Mouse (Mus musculus) heart, embryonic 15.5 days (tissue): ENCODE measurements around the gene Olfr70. TPM values are rescaled to one million over a fixed set of nuclear protein-coding genes. Genes with fewer than 3 reads are reported as not detected.

Experiments used
- ATAC-seq: fragments of 200-750 bp; cut with Nextera tagmentation; replicated peaks from 2 replicates; pipeline ENCODE4 v1.8.0; 2017; ENCODE audit warnings: low read depth, moderate TSS enrichment; ENCODE audit not compliant: insufficient number of reproducible peaks, insufficient read depth, low FRiP score
- H3K27ac ChIP-seq: fragments of 300-500 bp; sonication (generic); 2 replicates; pipeline ENCODE4 v1.5.1; 2015; ENCODE audit warnings: mild to moderate bottlenecking, inconsistent platforms
- H3K27me3 ChIP-seq: fragments of 300-500 bp; sonication (generic); 2 replicates; pipeline ENCODE4 v1.6.1; 2015; ENCODE audit warnings: inconsistent platforms
- H3K36me3 ChIP-seq: fragments of 300-500 bp; sonication (generic); 2 replicates; pipeline ENCODE4 v1.6.1; 2015; ENCODE audit warnings: mild to moderate bottlenecking, inconsistent platforms
- H3K4me1 ChIP-seq: fragments of 300-500 bp; sonication (generic); replicated peaks from 2 replicates; pipeline ENCODE4 v1.6.1; 2015; ENCODE audit warnings: inconsistent platforms
- H3K4me2 ChIP-seq: fragments of 300-500 bp; sonication (generic); 2 replicates; pipeline ENCODE4 v1.6.1; 2015; ENCODE audit warnings: inconsistent platforms, mild to moderate bottlenecking, moderate library complexity
- H3K4me3 ChIP-seq: fragments of 300-500 bp; sonication (generic); 2 replicates; pipeline ENCODE4 v1.5.1; 2015; ENCODE audit warnings: mild to moderate bottlenecking, inconsistent platforms
- H3K9ac ChIP-seq: fragments of 300-500 bp; sonication (generic); 2 replicates; pipeline ENCODE4 v1.6.1; 2015; ENCODE audit warnings: mild to moderate bottlenecking, inconsistent platforms
- H3K9me3 ChIP-seq: fragments of 300-500 bp; sonication (generic); replicated peaks from 2 replicates; pipeline ENCODE4 v1.6.1; 2016; ENCODE audit warnings: inconsistent platforms
- whole genome bisulfite sequencing: fragments of 180-500 bp; shearing (Covaris S2); methylation state at CpG from one replicate; pipeline ENCODE4 v1.1.7; 2015; ENCODE audit warnings: mixed read lengths; 5-methylcytosine and 5-hydroxymethylcytosine counted together
- polyA plus RNA-seq: library from polyadenylated mRNA; unstranded; fragments of >200 nt; fragmentation: Nextera tagmentation; extraction: Ambion mirVana; gene quantifications from 2 replicates; pipeline ENCODE4 v1.2.1, GENCODE M21; 2015

Olfr70 gene
- polyA plus RNA-seq, 1 experiment from 2014 or later: not detected

DNA sequence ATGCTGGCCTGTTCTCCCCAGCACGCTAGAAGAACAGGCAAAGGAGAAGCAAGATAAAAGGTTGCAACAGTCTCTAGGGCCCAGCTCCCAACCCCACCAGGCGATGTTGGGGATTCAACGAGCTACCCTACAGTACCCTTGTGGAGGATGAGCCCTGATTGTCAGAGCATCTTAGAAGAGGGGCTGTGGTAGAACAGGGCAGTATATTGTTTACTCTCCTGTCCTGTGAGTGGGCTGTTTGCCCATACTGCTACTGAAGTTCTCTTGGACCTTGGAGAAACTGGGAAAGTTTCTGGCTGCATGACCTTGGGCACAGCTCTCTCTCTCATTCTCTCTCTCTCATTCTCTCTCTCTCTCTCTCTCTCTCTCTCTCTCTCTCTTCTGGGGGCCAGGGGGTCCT lies 28.5 kb upstream of the Olfr70 start:
- no peak overlapping the region for H3K9ac ChIP-seq
- H3K4me2 ChIP-seq: peak overlapping the region; percentile 41
- H3K27ac ChIP-seq: peak overlapping the region; percentile 84
- no peak for ATAC-seq
- H3K27me3 ChIP-seq: no peaks in the 10 kb centered on the region
- H3K36me3 ChIP-seq: no peaks in the 10 kb centered on the region
- WGBS: 21% methylated on average over 3 of the region's 3 CpGs
- H3K4me3 ChIP-seq: no peak overlapping the region
- peaks cover 57% of the 10 kb centered on the region for H3K4me1 ChIP-seq
- H3K9me3 ChIP-seq: no peaks in the 10 kb centered on the region

DNA sequence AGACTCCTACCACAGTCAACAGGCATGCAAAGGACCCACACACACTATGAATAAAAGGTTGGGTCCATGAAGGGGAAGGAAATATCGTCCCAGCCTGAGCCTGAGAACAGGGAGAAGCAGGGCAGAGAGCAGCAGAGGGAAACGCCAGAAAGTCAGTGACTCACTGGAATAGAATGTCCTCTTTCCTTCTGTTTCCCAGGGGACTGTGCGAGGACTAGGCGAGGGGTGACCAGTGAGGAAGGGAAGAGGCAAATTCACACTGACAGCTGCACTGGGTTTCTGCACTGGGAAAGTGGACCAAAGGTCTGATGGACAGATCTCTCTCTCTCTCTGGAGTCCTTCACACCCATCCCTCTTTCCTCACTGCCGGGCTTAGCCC lies 28.0 kb upstream of the Olfr70 start:
- Histone ChIP-seq H3K9me3 (no peaks in the 10 kb centered on the region), H3K4me3 (no peak overlapping the region), H3K4me1 (peaks cover 55% of the 10 kb centered on the region), H3K27me3 (no peaks in the 10 kb centered on the region), H3K9ac (no peak overlapping the region), H3K36me3 (no peaks in the 10 kb centered on the region), H3K27ac (peak overlapping the region; percentile 84), H3K4me2 (peak overlapping the region; percentile 41)
- ATAC-seq: peak; percentile 76
- WGBS: 19% methylated on average over 5 of the region's 5 CpGs

DNA sequence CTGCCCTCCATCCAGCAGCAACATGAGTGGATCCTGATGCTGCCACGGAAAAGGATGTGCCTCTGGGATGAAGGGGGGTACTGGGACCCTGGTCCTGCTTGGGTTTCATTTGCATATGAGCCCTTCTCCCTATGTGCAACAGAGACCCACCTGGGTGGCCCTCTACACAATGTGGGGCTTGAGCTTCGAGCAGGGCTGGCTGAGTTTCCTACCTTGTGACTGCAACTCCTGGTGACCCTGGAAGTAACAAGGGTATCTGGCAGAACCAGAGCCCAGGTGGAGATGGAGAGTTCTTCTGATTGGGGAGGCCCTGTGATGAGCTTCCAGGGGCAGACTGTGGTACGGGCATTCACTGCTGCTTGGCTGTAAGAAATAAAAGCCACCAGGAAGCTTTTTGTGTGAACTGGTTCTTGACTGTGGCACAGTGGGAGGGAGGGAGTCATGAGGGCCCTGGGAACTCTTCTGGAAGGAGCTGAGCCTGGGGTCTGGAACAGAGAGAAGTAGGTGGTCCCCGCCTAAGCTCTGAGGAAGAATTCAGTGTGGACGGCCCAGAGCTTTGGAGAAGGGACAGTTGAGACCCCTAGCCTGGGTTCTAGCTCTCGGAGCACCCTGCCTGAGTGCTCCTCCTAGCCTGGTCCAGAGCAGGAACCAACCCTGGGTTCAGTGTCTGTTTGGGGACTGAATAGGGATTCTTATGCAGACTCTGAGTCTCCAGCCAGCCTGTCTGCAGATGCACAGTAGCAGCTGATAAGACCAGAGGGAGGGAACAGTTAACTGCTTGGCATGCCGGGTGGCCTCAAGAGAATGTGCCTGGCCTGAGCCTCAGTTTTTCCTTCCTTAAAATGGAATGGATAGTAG lies 27.3 kb upstream of the Olfr70 start:
- peak overlapping the region; percentile 41; the same call in 1 of the 2 replicates for H3K4me2 ChIP-seq
- WGBS: 52% methylated on average over 7 of the region's 7 CpGs
- ATAC-seq: peak; percentile 25; the same call in 1 of the 2 replicates
- no peak overlapping the region for H3K9ac ChIP-seq
- H3K4me1 ChIP-seq: peaks cover 50% of the 10 kb centered on the region
- H3K27ac ChIP-seq: peak overlapping the region; percentile 84
- H3K4me3 ChIP-seq: no peak overlapping the region
- no peaks in the 10 kb centered on the region for H3K27me3 ChIP-seq
- no peaks in the 10 kb centered on the region for H3K9me3 ChIP-seq
- H3K36me3 ChIP-seq: no peaks in the 10 kb centered on the region

DNA sequence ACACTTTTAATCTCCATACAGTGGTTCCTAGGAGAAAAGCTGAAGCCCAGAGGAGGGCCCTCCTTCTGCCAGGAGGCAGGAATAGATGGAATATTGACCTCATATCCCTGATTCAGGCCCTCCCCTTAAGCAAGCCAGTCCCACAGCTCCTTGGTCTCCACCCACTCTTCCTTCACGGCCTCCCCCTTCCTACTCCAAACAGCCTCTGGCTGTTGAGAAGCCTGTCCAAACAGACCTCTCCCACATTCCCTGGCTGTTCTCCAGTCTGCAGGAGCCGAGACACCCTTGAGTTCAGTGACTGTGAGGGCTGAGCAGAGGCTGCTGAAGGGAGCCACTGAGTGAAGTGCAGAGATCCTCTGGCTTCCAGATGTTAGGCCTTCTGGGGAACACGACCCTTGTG lies 26.4 kb upstream of the Olfr70 start, which contains the start of gene Hrct1:
Gene Hrct1 (plus strand): TSS at position 194 of the 400 bp plus-strand sequence.
- Histone ChIP-seq H3K4me2 (no peak within 1 kb of the TSS), H3K4me3 (no peak within 1 kb of the TSS), H3K27ac (peak within 1 kb of the TSS; percentile 84), H3K27me3 (no peaks in the 10 kb centered on the region), H3K36me3 (no peaks in the 10 kb centered on the region), H3K9ac (no peak within 1 kb of the TSS), H3K9me3 (no peaks in the 10 kb centered on the region), H3K4me1 (peaks cover 48% of the 10 kb centered on the region)
- WGBS: 31% methylated on average over 3 of the region's 3 CpGs
- ATAC-seq: peak; percentile 77

DNA sequence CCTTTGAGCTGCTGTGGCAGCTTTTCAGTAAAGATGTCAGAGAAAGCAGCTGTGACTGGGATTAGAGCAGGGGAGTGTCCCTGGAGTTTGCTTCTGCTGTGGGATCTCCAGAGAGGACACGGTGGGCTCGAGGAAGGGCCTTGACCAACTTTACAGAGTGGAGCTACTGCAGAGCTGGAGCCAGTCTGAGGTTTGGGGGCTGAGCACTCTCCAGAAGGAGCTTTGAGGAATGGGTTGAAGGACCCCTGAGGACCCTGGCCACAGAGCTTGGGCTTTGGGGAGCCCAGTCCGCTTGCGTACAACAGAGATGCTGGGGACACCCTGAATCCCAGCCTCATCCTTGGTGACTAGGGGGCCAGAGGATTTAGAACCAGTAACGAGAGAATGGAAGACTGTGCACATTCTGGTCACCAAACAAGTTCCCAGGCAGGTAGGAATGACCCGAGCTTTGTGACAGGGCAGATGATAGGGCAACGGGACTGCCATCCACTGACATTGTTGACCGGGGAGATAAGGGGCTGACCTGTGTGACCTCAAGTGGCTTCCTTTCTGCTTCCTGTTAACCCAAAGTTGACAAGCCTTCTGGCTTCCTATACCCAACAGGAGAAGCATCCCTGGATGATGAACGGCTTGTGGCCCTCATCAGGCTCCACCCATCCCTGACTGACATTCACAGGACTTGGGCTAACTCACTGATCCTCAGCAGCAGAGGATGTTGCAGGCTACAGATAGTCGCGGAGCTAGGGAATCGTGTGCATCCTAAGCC lies 25.8 kb upstream of the Olfr70 start:
- Histone ChIP-seq H3K27me3 (no peaks in the 10 kb centered on the region), H3K27ac (peak overlapping the region; percentile 38; the same call in 1 of the 2 replicates), H3K9ac (no peak overlapping the region), H3K36me3 (no peaks in the 10 kb centered on the region), H3K4me3 (no peak overlapping the region), H3K4me2 (no peak overlapping the region), H3K9me3 (no peaks in the 10 kb centered on the region), H3K4me1 (peaks cover 48% of the 10 kb centered on the region)
- 49% methylated on average over 12 of the region's 12 CpGs for WGBS
- ATAC-seq: no peak

DNA sequence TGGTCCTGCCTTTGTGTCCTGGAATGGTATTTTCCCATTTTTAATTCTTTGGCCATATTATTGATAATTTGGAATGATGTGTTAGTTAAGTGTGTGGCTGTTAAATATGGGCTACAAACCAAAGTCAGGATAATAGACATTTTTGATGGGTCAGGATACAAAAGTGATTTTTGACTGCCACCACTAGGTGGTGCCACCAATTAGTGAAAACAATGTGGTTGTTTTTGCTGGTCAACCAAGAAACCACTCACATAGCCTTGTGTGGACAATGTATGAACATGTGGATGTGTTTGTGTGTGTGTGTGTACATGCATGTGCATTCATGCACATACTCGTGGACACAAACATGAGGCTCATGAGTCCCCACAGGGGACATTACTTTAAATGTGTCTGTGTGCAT lies 24.2 kb upstream of the Olfr70 start:
- ATAC-seq: no peak
- no peaks in the 10 kb centered on the region for H3K27me3 ChIP-seq
- no peak overlapping the region for H3K4me3 ChIP-seq
- H3K9me3 ChIP-seq: no peaks in the 10 kb centered on the region
- no peak overlapping the region for H3K9ac ChIP-seq
- H3K27ac ChIP-seq: no peak overlapping the region
- WGBS: 21% methylated on average over 1 of the region's 1 CpGs
- H3K4me1 ChIP-seq: peaks cover 45% of the 10 kb centered on the region
- no peaks in the 10 kb centered on the region for H3K36me3 ChIP-seq
- H3K4me2 ChIP-seq: no peak overlapping the region

DNA sequence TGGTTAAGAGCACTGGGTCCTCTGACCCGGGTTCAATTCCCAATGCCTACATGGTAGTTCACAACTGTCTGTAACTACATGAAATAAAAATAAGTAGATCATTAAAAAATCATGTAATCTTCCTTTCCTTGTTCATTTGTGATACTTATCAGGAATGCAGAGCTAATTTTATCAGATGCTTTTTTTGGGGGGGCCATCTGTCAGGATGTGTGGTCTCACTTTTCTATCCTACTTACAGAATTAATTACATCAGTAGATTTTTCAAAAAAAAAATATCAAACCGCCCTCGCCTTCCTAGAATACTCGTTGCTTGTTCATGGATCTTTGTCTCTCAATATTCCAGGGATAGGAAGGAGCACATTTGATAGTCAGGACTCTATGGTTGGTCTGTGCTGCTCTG lies 21.6 kb upstream of the Olfr70 start:
- H3K4me1 ChIP-seq: peaks cover 19% of the 10 kb centered on the region
- WGBS: 84% methylated on average over 4 of the region's 4 CpGs
- H3K27ac ChIP-seq: no peak overlapping the region
- H3K4me2 ChIP-seq: no peak overlapping the region
- H3K4me3 ChIP-seq: no peak overlapping the region
- no peak for ATAC-seq
- no peaks in the 10 kb centered on the region for H3K9me3 ChIP-seq
- no peaks in the 10 kb centered on the region for H3K36me3 ChIP-seq
- no peaks in the 10 kb centered on the region for H3K27me3 ChIP-seq
- H3K9ac ChIP-seq: no peak overlapping the region

DNA sequence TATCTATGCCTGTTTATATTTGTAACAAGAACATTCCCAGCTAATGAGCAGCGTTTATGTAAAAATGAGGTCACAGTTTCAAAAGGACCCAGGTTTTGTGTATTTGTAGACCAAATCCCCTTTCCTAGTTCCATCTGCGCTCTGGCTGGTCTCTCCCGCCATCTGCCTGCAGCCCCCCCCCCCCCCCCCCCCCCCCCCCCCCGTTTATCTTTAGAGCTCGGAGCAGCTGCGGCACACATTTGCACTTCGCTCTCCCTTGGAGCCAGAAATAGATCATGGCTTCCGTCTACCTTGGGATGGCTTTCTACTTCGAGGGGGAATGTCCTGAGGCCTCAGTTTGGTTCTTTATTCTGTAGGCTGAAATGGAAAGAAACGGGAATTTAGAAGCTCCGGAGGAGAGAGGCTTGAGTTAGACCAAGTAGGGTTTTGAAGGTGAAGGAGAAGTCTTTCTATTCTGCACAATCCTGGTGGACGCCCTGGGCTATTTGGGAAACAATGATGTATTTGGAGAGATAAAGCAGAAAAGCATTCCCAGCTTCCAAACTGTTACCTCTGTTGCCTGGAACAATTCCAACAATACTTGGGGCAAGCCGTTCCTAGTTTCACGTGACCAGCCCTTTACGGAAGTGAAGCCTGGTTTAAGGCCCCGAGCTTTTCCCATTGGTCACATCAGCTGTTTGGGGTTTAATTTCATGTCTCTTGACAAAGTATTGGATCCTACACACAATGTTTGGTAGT lies 20.1 kb upstream of the Olfr70 start:
- ATAC-seq: no peak
- Histone ChIP-seq H3K4me3 (no peak overlapping the region), H3K27ac (peak overlapping the region; percentile 85), H3K4me1 (peaks cover 9% of the 10 kb centered on the region), H3K9me3 (no peaks in the 10 kb centered on the region), H3K4me2 (peak overlapping the region; percentile 42), H3K36me3 (no peaks in the 10 kb centered on the region), H3K27me3 (no peaks in the 10 kb centered on the region), H3K9ac (no peak overlapping the region)
- 28% methylated on average over 13 of the region's 16 CpGs for WGBS

DNA sequence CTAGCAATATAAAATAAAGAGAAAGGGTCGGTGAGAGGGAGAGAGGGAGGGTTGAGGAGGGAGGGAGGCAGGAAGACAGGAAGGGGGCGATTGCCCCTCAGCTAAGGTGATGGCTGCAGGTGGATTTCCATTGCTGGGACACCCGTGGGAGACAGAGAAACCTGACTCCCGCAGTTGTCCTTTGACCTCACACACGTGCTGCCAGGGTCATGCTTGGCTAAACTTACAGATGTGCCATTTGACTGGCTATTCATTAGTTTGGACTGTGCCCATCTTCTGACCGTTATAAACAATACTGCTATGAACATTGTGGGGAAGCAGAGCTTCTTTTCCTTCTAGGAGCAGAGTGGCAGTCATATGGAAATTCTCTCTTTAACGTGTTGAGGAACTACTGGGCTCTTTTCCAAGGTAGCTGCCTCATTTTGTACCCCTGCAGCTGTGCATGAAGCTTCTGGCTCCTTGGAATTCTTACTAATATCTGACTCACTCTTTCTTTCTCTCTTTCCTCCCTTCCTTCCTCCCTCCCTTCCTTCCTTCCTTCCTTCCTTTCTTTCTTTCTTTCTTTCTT lies 13.1 kb upstream of the Olfr70 start:
- H3K9ac ChIP-seq: no peak overlapping the region

DNA sequence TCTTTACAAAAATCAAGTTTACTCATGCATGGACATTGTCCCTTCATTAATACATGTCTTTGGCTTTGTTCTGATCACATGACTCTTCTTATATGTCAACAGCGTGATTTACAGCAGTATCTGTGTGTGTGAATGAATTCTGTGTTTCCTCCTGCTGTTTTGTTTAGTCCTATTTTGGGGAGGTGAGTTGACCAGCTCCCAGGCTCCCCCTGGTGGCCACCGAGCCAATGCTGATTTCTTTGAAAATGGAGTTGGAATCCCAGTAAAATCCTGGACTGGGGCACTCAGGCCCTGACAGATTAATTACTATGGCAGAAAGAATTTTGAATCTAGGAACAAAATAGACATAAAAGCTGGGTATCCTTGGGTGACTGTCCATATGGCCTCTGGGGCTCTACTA lies 11.2 kb upstream of the Olfr70 start:
- peaks cover 6% of the 10 kb centered on the region for H3K4me1 ChIP-seq
- no peak overlapping the region; the same call in 1 of the 2 replicates for H3K4me3 ChIP-seq
- no peaks in the 10 kb centered on the region for H3K36me3 ChIP-seq
- ATAC-seq: no peak
- no peak overlapping the region for H3K9ac ChIP-seq
- 0% methylated on average over 2 of the region's 2 CpGs for WGBS
- H3K27me3 ChIP-seq: 0 out of 2 replicates have a peak, but pooled peaks cover 3% of the 10 kb centered on the region
- peak overlapping the region; percentile 42 for H3K4me2 ChIP-seq
- no peaks in the 10 kb centered on the region for H3K9me3 ChIP-seq
- H3K27ac ChIP-seq: peak overlapping the region; percentile 46

More for the DNA sequence above, 13.1 kb upstream of the Olfr70 start:
- H3K36me3 ChIP-seq: no peaks in the 10 kb centered on the region
- no peak overlapping the region for H3K27ac ChIP-seq
- H3K4me2 ChIP-seq: no peak overlapping the region
- H3K9me3 ChIP-seq: no peaks in the 10 kb centered on the region
- H3K4me1 ChIP-seq: peaks cover 6% of the 10 kb centered on the region
- 38% methylated on average over 7 of the region's 7 CpGs for WGBS
- H3K27me3 ChIP-seq: 0 out of 2 replicates have a peak, but pooled peaks cover 3% of the 10 kb centered on the region
- no peak for ATAC-seq
- H3K4me3 ChIP-seq: no peak overlapping the region

DNA sequence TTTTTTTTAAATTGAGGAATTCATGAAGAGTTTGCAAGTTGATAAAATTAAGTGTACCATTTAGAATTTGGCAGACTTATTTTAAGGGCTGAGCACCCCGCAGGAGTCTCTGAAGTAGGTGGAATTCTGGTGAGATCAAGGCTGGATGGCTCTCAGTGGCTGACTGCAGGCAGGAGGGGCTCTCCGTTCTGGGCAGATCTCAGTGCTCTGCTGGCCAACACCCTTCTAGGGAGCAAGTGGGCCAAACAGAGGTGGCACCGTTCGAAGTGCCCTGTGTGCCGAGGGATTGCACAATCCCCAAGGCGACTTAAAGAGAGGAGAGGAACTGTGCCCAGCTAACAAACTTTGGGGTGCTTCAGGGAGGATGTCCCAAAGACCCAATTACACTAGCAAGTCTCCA lies 9.3 kb upstream of the Olfr70 start, which contains the start of gene Olfr71:
Gene Olfr71 (minus strand): TSS at position 387 of the 400 bp plus-strand sequence.
- no peak for ATAC-seq

More for the DNA sequence above, 9.3 kb upstream of the Olfr70 start, which contains the start of gene Olfr71:
- Histone ChIP-seq H3K27ac (no peak within 1 kb of the TSS), H3K9ac (no peak within 1 kb of the TSS), H3K4me3 (no peak within 1 kb of the TSS), H3K4me1 (peaks cover 6% of the 10 kb centered on the region), H3K27me3 (0 out of 2 replicates have a peak, but pooled peaks cover 3% of the 10 kb centered on the region), H3K9me3 (no peaks in the 10 kb centered on the region), H3K36me3 (no peaks in the 10 kb centered on the region), H3K4me2 (no peak within 1 kb of the TSS)
- 58% methylated on average over 6 of the region's 6 CpGs for WGBS
